Mouse (Mus musculus): ENCODE measurements at regions not wholly inside any gene's neighbourhood (a gene's known extent, or its start where the extent isn't known, plus 50 kb on each side); places are given as distances from the start of the nearest gene placed in this dataset.

GRCm38 (mm10) chr6:94811846-94812245, 111.9 kb upstream of the Lrig1 start:
- DNase-seq: no peak

- no peak for DNase-seq
Measured at GRCm38 (mm10) chr6:94807216-94807615, 107.3 kb upstream of the Lrig1 start.

DNA sequence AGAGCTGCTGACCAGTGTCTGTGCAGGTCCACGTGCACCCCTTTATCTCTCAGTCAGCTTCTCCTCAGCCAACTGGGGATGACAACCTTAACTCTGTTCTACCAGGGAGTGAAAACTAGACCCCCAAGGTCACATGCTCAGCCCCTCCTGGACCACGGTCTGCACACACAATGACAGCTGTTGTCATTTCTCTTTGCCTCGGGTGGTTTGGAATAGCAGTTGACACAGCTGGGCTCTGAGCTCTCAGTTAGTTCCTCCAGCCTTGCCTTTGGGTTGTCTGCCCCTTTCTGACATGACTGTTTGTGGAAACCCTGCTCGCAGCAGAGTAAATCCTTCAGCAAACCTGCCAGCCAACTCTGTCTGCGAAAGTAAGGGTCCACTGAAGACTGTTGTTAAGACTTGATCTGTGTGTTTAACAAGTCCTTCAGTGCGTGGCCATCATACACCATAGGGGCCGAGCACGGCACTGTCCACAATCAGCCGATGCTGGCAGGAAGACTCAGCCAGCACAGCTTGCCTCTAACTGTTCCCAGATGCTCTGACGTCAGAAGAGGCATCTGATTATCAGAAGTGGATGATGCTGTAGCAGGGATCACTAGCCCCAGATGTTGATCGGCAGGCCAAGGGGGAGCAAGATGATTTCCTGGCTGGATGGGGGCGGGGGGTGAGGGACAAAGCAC, 106.7 kb upstream of the Lrig1 start:
- DNase-seq: no peak

DNA sequence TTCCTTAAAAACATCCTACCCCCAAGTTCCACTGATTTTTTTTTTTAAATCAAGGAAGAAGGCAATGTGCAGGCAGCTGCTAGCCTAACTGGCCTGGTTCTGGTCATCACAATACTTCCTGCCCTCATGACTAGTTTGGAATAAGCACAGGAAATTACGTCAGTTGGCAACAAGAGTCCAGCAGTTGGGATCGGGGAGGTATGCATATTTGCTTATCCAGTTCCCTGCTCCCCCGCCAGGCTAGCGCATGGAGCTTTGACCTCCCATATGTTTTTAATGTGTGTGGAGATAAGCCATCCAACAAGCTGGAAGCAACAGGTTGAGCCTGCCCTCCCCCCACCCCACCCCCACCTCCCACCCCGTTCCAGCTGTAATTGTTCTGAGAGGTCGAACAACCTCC, 105.7 kb upstream of the Lrig1 start:
- no peak for DNase-seq

- no peak for DNase-seq
Measured at GRCm38 (mm10) chr6:94804284-94804815, 104.4 kb upstream of the Lrig1 start.

GRCm38 (mm10) chr6:94801039-94801438, 101.1 kb upstream of the Lrig1 start:
- no peak for DNase-seq

GRCm38 (mm10) chr6:94798545-94799211, 98.7 kb upstream of the Lrig1 start:
- DNase-seq: no peak

GRCm38 (mm10) chr6:94795442-94795841, 95.5 kb upstream of the Lrig1 start:
- no peak for DNase-seq

DNA sequence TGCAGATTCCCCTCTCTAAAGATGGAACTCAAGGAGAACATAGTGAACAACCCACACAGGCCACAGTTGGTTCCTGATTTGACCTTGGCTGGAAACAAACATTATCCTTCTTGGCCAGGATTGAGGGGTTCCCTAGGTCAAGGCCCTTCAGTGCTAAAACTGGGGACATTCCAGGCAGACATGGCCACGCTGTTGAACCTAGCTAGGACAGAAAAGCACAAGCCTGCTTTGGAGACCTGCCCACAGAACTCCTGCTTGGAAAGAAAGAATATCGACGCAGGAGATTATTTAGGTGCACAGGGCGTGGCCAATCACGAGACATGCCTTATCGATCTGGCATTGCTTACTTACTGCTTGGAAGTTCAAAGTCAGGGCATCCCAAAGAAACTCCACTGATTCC, 93.6 kb upstream of the Lrig1 start:
- no peak for DNase-seq

- no peak for DNase-seq
Measured at GRCm38 (mm10) chr6:94792312-94792711, 92.4 kb upstream of the Lrig1 start.

DNA sequence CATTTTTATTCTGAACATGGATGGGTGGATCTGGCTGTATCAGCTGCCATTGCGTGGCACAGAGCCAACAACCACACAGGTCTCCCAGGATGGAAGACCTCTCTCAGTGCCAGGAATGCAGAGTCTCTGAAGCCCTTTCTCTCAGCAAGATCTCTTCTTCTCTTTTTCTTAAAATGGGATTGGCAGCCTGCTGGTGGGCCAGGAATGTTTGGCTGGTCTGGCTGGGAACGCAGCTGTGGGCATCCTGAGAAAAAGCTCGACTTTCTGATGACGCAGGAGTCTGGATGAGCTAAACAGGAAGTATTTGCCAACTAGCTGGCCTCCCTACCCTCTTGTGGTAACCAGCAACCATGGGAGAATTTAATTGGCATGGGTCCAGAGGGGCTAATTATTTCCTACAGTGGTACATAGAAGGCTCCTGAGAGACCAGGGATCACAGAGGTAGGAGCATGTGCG, 89.4 kb upstream of the Lrig1 start:
- no peak for DNase-seq

DNA sequence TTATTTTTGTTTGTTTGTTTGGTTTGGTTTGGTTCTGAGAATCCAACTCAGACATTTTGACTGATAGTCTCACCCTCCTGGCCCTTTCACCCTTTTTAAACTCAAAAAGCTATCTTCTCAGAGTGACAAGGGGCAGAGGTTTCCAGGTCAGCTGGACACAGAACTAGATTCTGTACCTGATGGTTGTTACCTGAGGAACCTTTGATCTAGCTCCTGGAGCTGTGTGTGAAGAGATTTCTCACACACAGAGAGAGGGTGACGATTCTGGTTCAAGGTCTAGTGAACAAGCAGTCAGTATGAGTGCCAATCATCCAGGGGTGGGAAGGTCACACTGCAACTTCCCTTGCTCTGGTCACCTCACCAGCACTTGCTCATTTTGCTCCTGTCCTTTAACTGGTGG, 83.5 kb upstream of the Lrig1 start:
- no peak for DNase-seq

DNA sequence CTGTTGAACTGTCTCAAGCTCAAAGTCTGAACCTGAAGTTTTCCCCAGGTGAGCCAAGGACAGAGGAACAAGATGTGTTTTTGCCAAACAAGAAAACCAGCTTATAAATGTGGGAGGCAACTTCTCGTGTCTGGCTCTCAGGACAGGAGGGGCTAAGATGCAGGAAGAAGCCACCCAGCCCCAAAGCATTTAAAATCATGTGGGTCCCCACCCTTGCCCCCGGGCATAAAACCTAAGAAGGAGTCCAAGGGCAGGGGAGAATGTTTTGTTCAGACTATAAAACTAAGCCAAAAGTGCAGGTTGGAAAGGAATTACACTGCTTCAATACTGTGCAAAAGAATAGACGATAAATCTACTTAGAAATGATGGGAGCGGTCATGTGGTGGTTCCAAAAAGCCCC, 80.7 kb upstream of the Lrig1 start:
- no peak for DNase-seq

DNA sequence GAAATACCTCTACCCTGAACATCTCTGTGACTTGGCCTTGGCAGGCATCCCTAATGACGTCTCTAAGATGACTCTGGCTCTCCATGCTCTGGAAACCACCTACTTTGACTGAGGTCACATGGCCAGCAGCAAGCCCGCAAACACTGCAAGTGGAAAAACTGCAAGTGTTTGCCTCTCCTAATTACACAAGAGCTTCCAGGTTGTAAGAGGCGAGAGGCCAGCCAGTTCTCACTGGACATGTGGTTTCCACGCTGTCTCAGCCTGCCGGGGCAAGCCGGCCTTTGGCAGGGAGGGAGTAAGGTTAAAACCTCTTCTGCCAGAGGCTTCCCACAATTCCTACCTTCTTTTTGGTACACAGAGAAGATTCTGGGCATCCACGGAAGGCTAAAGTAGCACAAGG, 79.9 kb upstream of the Lrig1 start:
- peak; percentile 26 for DNase-seq

- DNase-seq: no peak
Measured at GRCm38 (mm10) chr6:94779213-94779612, 79.3 kb upstream of the Lrig1 start.

DNA sequence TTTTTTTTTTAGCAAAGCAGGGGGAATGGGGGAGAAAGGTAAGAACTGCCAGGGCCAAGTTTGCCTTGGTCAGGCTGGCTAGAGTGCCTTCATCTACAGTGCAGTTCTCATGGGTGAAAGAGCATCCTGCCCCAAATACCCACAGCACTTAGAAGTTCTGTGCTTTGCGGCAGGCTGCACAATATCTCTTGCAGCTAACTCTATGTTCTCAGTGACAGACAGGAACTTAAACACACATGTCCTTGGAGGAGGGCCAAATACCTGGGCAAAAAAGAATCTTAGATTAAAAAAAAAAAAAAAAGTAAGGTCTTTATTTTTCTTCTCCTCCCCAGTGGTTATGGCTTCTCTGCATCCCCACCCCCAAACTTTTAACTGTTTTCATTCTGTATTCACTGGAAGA, 78.8 kb upstream of the Lrig1 start:
- DNase-seq: no peak

DNA sequence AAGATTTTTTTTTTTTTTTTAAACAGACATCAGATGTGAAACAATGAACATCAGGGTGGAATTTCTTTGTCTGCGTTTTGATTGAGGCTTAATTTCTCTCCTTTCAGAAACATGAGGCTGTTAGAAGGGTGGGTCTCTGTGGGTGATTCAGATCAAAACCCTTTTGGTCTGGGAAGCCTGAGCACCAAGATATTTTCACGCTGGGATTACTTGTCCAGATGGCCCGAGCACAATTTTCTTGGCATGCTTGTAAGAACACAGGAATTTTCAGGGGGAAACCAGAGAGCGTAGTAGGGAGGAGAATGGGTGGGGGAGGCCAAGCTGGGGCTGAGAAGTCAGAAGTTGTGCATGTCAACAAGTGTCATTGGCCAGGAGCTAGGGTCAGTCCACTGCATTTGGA, 76.6 kb upstream of the Lrig1 start:
- no peak for DNase-seq

DNA sequence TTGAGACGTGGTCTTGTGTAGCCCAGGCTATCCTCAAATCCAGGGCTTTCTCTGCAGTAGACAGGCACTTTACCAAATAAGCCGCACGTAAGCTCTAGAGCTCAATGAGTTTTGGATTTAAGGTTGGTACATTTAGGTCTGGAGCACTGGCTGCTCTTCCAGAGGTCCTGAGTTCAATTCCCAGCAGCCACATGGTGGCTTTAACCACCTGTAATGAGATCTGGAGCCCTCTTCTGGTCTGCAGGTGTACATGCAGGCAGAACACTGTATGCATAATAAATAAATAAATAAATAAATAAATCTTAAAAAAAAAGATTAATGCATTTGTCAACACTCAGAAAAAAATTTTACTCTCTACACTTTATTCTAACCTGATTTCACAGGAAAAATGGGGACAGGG, 74.9 kb upstream of the Lrig1 start:
- no peak for DNase-seq

- DNase-seq: peak; percentile 5
Measured at GRCm38 (mm10) chr6:94773604-94774486, 73.9 kb upstream of the Lrig1 start.

GRCm38 (mm10) chr6:94772868-94773603, 73.1 kb upstream of the Lrig1 start:
- DNase-seq: no peak

DNA sequence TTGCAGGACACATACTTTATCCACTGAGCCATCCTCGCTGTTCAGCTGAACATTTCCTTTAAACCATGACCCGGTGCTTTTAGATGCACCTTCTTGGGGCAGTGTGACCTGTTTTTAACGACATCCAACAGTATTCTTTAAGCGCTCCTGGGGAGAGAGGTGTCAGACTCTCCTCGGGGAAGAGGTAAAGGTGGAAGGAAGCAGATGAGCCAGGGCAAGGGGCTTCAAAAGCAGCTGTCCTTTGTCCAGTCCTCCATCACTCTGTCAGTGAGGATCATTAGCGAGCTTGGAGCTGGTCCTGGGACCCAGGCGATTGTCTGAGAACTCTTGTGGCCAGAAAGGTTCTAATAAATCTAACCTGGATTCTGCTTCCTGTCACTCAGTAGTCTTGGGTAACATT, 72.4 kb upstream of the Lrig1 start:
- no peak for DNase-seq

DNA sequence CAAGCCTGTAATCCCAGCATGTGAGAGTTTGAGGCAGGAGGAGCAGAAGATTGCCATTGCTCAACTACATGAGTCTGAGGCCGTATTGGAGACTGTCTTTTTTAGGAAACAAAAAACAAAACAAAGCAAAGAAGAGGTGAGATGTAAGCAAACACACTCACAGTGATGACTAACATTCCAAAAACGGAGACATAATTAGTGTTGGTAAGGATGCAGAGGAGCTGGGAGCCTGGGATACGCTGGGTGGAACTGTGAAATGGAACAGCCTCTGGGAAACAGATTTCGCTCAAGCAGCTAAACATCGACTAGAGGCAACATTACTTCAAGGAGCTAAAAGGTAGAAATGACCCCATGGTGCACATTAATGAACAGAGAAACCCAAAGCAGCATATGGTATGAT, 68.3 kb upstream of the Lrig1 start:
- no peak for DNase-seq

DNA sequence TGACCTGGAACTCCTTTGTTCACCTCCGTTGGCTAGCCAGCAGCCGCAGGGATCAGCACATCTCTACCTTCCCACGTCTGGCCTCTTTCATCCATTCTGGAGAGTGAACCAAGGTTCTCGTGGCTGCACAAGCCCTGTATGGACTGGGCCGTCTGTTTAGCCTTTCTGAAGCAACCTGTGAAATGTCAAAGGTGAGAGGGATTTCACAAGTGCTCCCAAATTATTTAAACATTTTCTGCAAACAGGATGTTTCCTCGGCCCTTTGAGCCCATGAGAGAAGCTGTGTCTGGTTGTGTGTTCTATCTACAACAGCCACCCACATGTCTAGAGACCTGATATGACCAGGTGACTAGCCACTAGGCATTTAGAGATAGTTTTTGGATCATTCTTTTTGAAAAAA, 65.8 kb upstream of the Lrig1 start:
- peak; percentile 5 for DNase-seq
